Mouse (Mus musculus): ENCODE measurements at regions not wholly inside any gene's neighbourhood (a gene's known extent, or its start where the extent isn't known, plus 50 kb on each side); places are given as distances from the start of the nearest gene placed in this dataset.

- in situ Hi-C loops (cut with MboI, MseI): no loop called here
Observed at GRCm38 (mm10) chr3:143223999-143224729, 342.4 kb upstream of the Pkn2 start.

- in situ Hi-C loops (cut with MboI, MseI): no loop called here
Observed at GRCm38 (mm10) chr3:143193263-143193970, 311.6 kb upstream of the Pkn2 start.

GRCm38 (mm10) chr3:143188931-143189330 lies 307.1 kb upstream of the Pkn2 start:
- in situ Hi-C loops (cut with MboI, MseI): no loop called here

GRCm38 (mm10) chr3:143173971-143174370 lies 292.2 kb upstream of the Pkn2 start:
- in situ Hi-C loops (cut with MboI, MseI): no loop called here

- in situ Hi-C loops (cut with MboI, MseI): no loop called here
Observed at GRCm38 (mm10) chr3:143162444-143162843, 280.6 kb upstream of the Pkn2 start.

- in situ Hi-C loops (cut with MboI, MseI): no loop called here
Observed at GRCm38 (mm10) chr3:143161993-143162392, 280.2 kb upstream of the Pkn2 start.

- in situ Hi-C loops (cut with MboI, MseI): no loop called here
Observed at GRCm38 (mm10) chr3:143158568-143158967, 276.8 kb upstream of the Pkn2 start.

GRCm38 (mm10) chr3:143156733-143157524 lies 275.1 kb upstream of the Pkn2 start:
- in situ Hi-C loops (cut with MboI, MseI): no loop called here

GRCm38 (mm10) chr3:143156174-143156573 lies 274.4 kb upstream of the Pkn2 start:
- in situ Hi-C loops (cut with MboI, MseI): no loop called here

GRCm38 (mm10) chr3:143155556-143155955 lies 273.8 kb upstream of the Pkn2 start:
- in situ Hi-C loops (cut with MboI, MseI): no loop called here

GRCm38 (mm10) chr3:143147471-143147870 lies 265.7 kb upstream of the Pkn2 start:
- in situ Hi-C loops (cut with MboI, MseI): no loop called here

- in situ Hi-C loops (cut with MboI, MseI): no loop called here
Observed at GRCm38 (mm10) chr3:143138952-143139351, 257.1 kb upstream of the Pkn2 start.

GRCm38 (mm10) chr3:143134528-143134927 lies 252.7 kb upstream of the Pkn2 start:
- in situ Hi-C loops (cut with MboI, MseI): no loop called here

- in situ Hi-C loops (cut with MboI, MseI): no loop called here
Observed at GRCm38 (mm10) chr3:143107733-143108291, 226.0 kb upstream of the Pkn2 start.

- in situ Hi-C loops (cut with MboI, MseI): no loop called here
Observed at GRCm38 (mm10) chr3:143104734-143105133, 222.9 kb upstream of the Pkn2 start.

- in situ Hi-C loops (cut with MboI, MseI): no loop called here
Observed at GRCm38 (mm10) chr3:143103333-143103732, 221.5 kb upstream of the Pkn2 start.

- in situ Hi-C loops (cut with MboI, MseI): no loop called here
Observed at GRCm38 (mm10) chr3:143100810-143101645, 219.2 kb upstream of the Pkn2 start.

GRCm38 (mm10) chr3:143100203-143100602 lies 218.4 kb upstream of the Pkn2 start:
- in situ Hi-C loops (cut with MboI, MseI): no loop called here

- in situ Hi-C loops (cut with MboI, MseI): no loop called here
Observed at GRCm38 (mm10) chr3:143092206-143092605, 210.4 kb upstream of the Pkn2 start.

- in situ Hi-C loops (cut with MboI, MseI): no loop called here
Observed at GRCm38 (mm10) chr3:143090886-143091285, 209.1 kb upstream of the Pkn2 start.

GRCm38 (mm10) chr3:143090316-143090715 lies 208.5 kb upstream of the Pkn2 start:
- in situ Hi-C loops (cut with MboI, MseI): no loop called here

Data from T-helper 1 cell (primary cell).